Comparison of ENCODE assay signal across 31 mouse cellular contexts in the genomic region with DNA sequence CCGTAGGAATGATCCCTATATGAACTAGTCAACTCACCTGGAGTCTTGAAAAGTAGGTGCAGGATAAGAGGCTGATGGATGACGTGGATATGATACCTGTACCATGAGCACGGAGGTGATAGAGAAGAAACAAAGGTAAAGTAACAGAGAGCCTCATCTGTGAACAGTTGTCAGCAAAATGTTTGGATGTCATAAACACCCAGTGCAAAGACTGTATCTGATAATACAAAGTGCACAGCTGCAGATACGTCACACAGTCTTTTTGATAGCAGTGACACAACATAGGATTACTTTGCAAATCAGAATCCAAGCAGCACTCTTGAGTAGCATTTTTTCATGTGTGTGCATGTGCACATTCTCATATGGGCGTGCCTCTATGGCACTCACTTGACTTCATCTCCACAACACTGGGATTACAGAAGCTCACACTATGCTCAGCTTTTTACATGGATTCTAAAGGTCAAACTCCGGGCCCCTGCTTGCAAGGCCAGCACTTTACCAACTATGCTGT.
"Had no signal": no experiment of that assay in that cellular context is flagged by ENCODE, and none has a peak within 500 bp of the region (broad histone marks: within the 10 kb centered on the region; RNA-seq: fewer than 3 reads in every experiment).

No protein-coding gene starts in this region.

- H3K4me3 ChIP-seq: limb, embryonic 10.5 days; limb, embryonic 12.5 days; limb, embryonic 13.5 days; limb, embryonic 15.5 days; liver, embryonic 12.5 days; liver, embryonic 13.5 days; liver, embryonic 15.5 days; lung, embryonic 15.5 days; megakaryocyte, embryonic 14.5 days; midbrain, embryonic 10.5 days; midbrain, embryonic 12.5 days; midbrain, embryonic 13.5 days; midbrain, embryonic 15.5 days; myocyte; neural tube, embryonic 12.5 days had no signal

- DNase-seq: left cerebral cortex, postnatal 4 days; liver; liver, embryonic 13.5 days; liver, postnatal 0 days; lung, adult 18-20 months; lung, adult 2 months; lung, embryonic 14.5 days; lung, postnatal 10 days; lung, postnatal 14 days; lung, postnatal 36 days; lung, postnatal 4 days; midbrain, embryonic 14.5 days had no signal

- H3K4me2 ChIP-seq: limb, embryonic 12.5 days; limb, embryonic 13.5 days; limb, embryonic 15.5 days; liver, embryonic 12.5 days; liver, embryonic 13.5 days; liver, embryonic 15.5 days; lung, embryonic 14.5 days; lung, embryonic 15.5 days; midbrain, embryonic 11.5 days; midbrain, embryonic 12.5 days; midbrain, embryonic 13.5 days; midbrain, embryonic 15.5 days; neural tube, embryonic 12.5 days had no signal

- H3K9ac ChIP-seq: limb, embryonic 12.5 days; limb, embryonic 13.5 days; limb, embryonic 15.5 days; liver, embryonic 12.5 days; liver, embryonic 13.5 days; liver, embryonic 14.5 days; liver, embryonic 15.5 days; liver, postnatal 0 days; lung, embryonic 14.5 days; lung, embryonic 15.5 days; midbrain, embryonic 12.5 days; midbrain, embryonic 13.5 days; midbrain, embryonic 15.5 days; neural tube, embryonic 12.5 days had no signal

- H3K36me3 ChIP-seq: limb, embryonic 10.5 days; limb, embryonic 12.5 days; limb, embryonic 13.5 days; limb, embryonic 15.5 days; liver, embryonic 12.5 days; liver, embryonic 13.5 days; liver, embryonic 15.5 days; lung, embryonic 15.5 days; midbrain, embryonic 10.5 days; midbrain, embryonic 12.5 days; midbrain, embryonic 13.5 days; midbrain, embryonic 15.5 days; neural tube, embryonic 12.5 days had no signal

- H3K4me1 ChIP-seq: limb, embryonic 10.5 days; limb, embryonic 12.5 days; limb, embryonic 13.5 days; limb, embryonic 15.5 days; lung, embryonic 15.5 days; megakaryocyte, embryonic 14.5 days; midbrain, embryonic 10.5 days; midbrain, embryonic 12.5 days; midbrain, embryonic 13.5 days; midbrain, embryonic 15.5 days; neural tube, embryonic 12.5 days had no signal

- H3K27me3 ChIP-seq: limb, embryonic 12.5 days; limb, embryonic 13.5 days; limb, embryonic 15.5 days; liver, embryonic 12.5 days; liver, embryonic 13.5 days; liver, embryonic 15.5 days; lung, embryonic 15.5 days; megakaryocyte, embryonic 14.5 days; midbrain, embryonic 12.5 days; midbrain, embryonic 13.5 days; midbrain, embryonic 15.5 days; neural tube, embryonic 12.5 days had no signal

- ATAC-seq: liver, embryonic 12.5 days; liver, postnatal 0 days; lung, postnatal 0 days; midbrain, embryonic 13.5 days; midbrain, embryonic 15.5 days; midbrain, embryonic 16.5 days had no signal

- H3K27ac ChIP-seq: limb, embryonic 10.5 days; limb, embryonic 12.5 days; limb, embryonic 13.5 days; limb, embryonic 15.5 days; liver, embryonic 12.5 days; liver, embryonic 13.5 days; liver, embryonic 14.5 days; liver, embryonic 15.5 days; lung, embryonic 15.5 days; macrophage; midbrain, embryonic 10.5 days; midbrain, embryonic 12.5 days; midbrain, embryonic 13.5 days; midbrain, embryonic 15.5 days; neural tube, embryonic 12.5 days had no signal

- H3K9me3 ChIP-seq: limb, embryonic 10.5 days; limb, embryonic 12.5 days; limb, embryonic 13.5 days; limb, embryonic 15.5 days; liver, embryonic 12.5 days; liver, embryonic 13.5 days; liver, embryonic 15.5 days; lung, embryonic 15.5 days; megakaryocyte, embryonic 14.5 days; midbrain, embryonic 10.5 days; midbrain, embryonic 12.5 days; midbrain, embryonic 13.5 days; midbrain, embryonic 15.5 days; neural tube, embryonic 12.5 days had no signal
